In the genomic region with DNA sequence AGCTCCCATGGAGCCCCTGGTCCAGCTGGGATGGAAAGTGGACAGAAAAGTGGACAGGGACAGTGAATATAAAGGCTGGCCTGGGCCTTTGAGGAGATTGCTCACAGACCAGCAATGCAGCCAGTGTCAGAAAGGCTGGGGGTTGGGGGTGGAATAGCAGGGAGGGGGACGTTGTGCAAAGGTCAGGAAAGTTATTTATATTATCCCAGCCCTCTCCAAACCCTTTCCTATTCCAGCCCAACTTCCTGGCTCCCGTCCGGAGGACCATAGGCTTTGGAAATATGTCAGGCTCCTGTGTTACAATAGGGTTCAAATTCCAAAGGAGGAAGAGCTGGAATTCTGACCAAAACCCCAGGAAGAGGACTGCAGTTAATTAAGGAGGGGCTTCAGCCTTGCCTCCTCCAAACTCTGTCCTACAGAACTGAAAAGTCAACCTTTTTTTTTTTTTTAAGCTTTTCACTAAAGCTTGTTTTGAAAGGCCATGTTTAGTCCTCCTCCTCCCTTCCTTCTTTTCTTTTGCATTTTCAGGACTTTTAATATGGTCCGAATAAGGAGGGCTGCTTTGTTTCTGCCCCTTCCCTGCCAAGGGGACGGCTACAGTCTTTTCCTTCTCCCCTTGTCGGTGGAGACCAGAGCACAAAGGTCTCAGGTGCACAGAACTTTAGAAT, we compare ENCODE assay signal across 12 mouse cellular contexts. TPM values are rescaled to one million over a fixed set of nuclear protein-coding genes. Genes with fewer than 3 reads are reported as not detected.
DNase-seq lines count a peak whose midpoint lies in the region; ATAC-seq and TF ChIP-seq lines count a peak whose summit lies in the region.
"Had no signal": no experiment of that assay in that cellular context is flagged by ENCODE, and none has a peak within 500 bp of the region (broad histone marks: within the 10 kb centered on the region; RNA-seq: fewer than 3 reads in every experiment).

No protein-coding gene starts in this region.

- intact Hi-C loops in heart, postnatal 36 days (cut with DNase I), result no loop called here

- no peak for TF ChIP-seq CTCF in CH12.LX (conservative IDR thresholded peaks at IDR 0.05 in 1 of 2, IDR thresholded peaks at IDR 0.05 in 1 of 2; ENCODE audit: low read depth in 2 of 2, low read length in 2 of 2)

- no peaks in the 10 kb centered on the region for H3K79me2 ChIP-seq in CH12.LX (replicated peaks; ENCODE audit: control insufficient read depth, extremely low read depth, insufficient read depth, poor library complexity, severe bottlenecking)

- 53% methylated on average over 6 of the region's 6 CpGs for WGBS in heart, embryonic 10.5 days
- WGBS in heart, embryonic 14.5 days, result 31% methylated on average over 6 of the region's 6 CpGs
- WGBS in liver, embryonic 11.5 days, result 32% methylated on average over 6 of the region's 6 CpGs

- H3K4me2 ChIP-seq in CH12.LX (ENCODE audit: insufficient read depth, low read depth, poor library complexity, severe bottlenecking), result no peak overlapping the region
- H3K4me2 ChIP-seq in heart, embryonic 14.5 days (ENCODE audit: low read length), result no peak overlapping the region
- H3K4me2 ChIP-seq in liver, embryonic 11.5 days, result peak overlapping the region; percentile 7; the same call in 1 of the 2 replicates

- peaks cover 8% of the 10 kb centered on the region for H3K4me1 ChIP-seq in heart, embryonic 10.5 days
- no peaks in the 10 kb centered on the region for H3K4me1 ChIP-seq in CH12.LX (ENCODE audit: control insufficient read depth in 1 of 2, insufficient read depth in 2 of 2)
- H3K4me1 ChIP-seq in heart, embryonic 14.5 days (ENCODE audit: control insufficient read depth in 2 of 2, insufficient read depth in 2 of 2, low read length in 2 of 2), result peaks cover 6 to 7% of the 10 kb centered on the region in 2 experiments
- H3K4me1 ChIP-seq in liver, embryonic 11.5 days (replicated peaks; ENCODE audit: control insufficient read depth, insufficient read depth, low read length), result peaks cover 9% of the 10 kb centered on the region; the same call in 1 of the 2 replicates

- no peak overlapping the region for H3K4me3 ChIP-seq in heart, embryonic 10.5 days
- H3K4me3 ChIP-seq in CH12.LX (replicated peaks in 1 of 3; ENCODE audit: low read depth in 2 of 3, low read length in 2 of 3, poor library complexity in 1 of 3), result no peak overlapping the region
- no peak overlapping the region for H3K4me3 ChIP-seq in heart, embryonic 14.5 days (ENCODE audit: control insufficient read depth in 1 of 2, insufficient read depth in 1 of 2, low read depth in 1 of 2, low read length in 2 of 2)
- H3K4me3 ChIP-seq in liver, embryonic 11.5 days (ENCODE audit: low read depth, low read length), result no peak overlapping the region

- peak overlapping the region; percentile 62; the same call in 1 of the 2 replicates for H3K27ac ChIP-seq in heart, embryonic 10.5 days
- no peak overlapping the region for H3K27ac ChIP-seq in CH12.LX (ENCODE audit: insufficient read depth, low read depth)
- H3K27ac ChIP-seq in heart, embryonic 14.5 days (replicated peaks in 1 of 2; ENCODE audit: control insufficient read depth in 1 of 2, insufficient read depth in 1 of 2, low read depth in 2 of 2, low read length in 2 of 2), result peak overlapping the region; percentile 66 to 82
- peak overlapping the region; percentile 33 for H3K27ac ChIP-seq in liver, embryonic 11.5 days (ENCODE audit: low read depth, low read length)

- H3K36me3 ChIP-seq in heart, embryonic 10.5 days, result no peaks in the 10 kb centered on the region
- no peaks in the 10 kb centered on the region for H3K36me3 ChIP-seq in CH12.LX (replicated peaks in 1 of 2; ENCODE audit: control insufficient read depth in 1 of 2, insufficient read depth in 1 of 2, low read length in 1 of 2)
- H3K36me3 ChIP-seq in heart, embryonic 14.5 days (ENCODE audit: control insufficient read depth, insufficient read depth, low read length), result no peaks in the 10 kb centered on the region
- no peaks in the 10 kb centered on the region for H3K36me3 ChIP-seq in liver, embryonic 11.5 days (ENCODE audit: control insufficient read depth, insufficient read depth, low read length)

- no peaks in the 10 kb centered on the region for H3K27me3 ChIP-seq in heart, embryonic 10.5 days (ENCODE audit: insufficient read depth, poor library complexity, severe bottlenecking)
- peaks cover 9% of the 10 kb centered on the region for H3K27me3 ChIP-seq in CH12.LX (replicated peaks)
- H3K27me3 ChIP-seq in heart, embryonic 14.5 days (ENCODE audit: control insufficient read depth, insufficient read depth, low read length), result no peaks in the 10 kb centered on the region
- H3K27me3 ChIP-seq in liver, embryonic 11.5 days (replicated peaks; ENCODE audit: control insufficient read depth, insufficient read depth, low read length), result no peaks in the 10 kb centered on the region

- no peak overlapping the region for H3K9ac ChIP-seq in CH12.LX (ENCODE audit: insufficient read depth, low read depth)
- H3K9ac ChIP-seq in heart, embryonic 14.5 days (ENCODE audit: low read length), result no peak overlapping the region
- no peak overlapping the region for H3K9ac ChIP-seq in liver, embryonic 11.5 days (ENCODE audit: low read depth, low read length)

- in situ Hi-C loops in CH12.LX (cut with MboI; ENCODE audit: low pct_ligation_motif_present, low pct_unique_long_range_greater_than_20kb, low sequenced_read_pairs), result no loop called here

- no peak for TF ChIP-seq POLR2A in CH12.LX (IDR thresholded peaks at IDR 0.05; ENCODE audit: low read depth, low read length)

- no peaks in the 10 kb centered on the region for H3K9me3 ChIP-seq in heart, embryonic 10.5 days
- H3K9me3 ChIP-seq in CH12.LX (replicated peaks; ENCODE audit: low read length), result no peaks in the 10 kb centered on the region
- no peaks in the 10 kb centered on the region for H3K9me3 ChIP-seq in heart, embryonic 14.5 days (ENCODE audit: control insufficient read depth, low read length)
- H3K9me3 ChIP-seq in liver, embryonic 11.5 days (ENCODE audit: control insufficient read depth, low read length), result no peaks in the 10 kb centered on the region

- DNase-seq in heart, embryonic 10.5 days (ENCODE audit: low spot score), result no peak
- no peak for DNase-seq in heart, postnatal 36 days
- no peak for DNase-seq in CH12.LX (ENCODE audit: extremely low read depth)
- no peak for DNase-seq in liver, embryonic 11.5 days (ENCODE audit: low spot score)
- no peak for DNase-seq in frontal cortex, postnatal 14 days (ENCODE audit: low spot score in 2 of 2)
- no peak for DNase-seq in B cell, adult 2 months
- DNase-seq: adrenal gland, postnatal 25 days; gastrocnemius, postnatal 10 days had no signal

- TF ChIP-seq EP300 in CH12.LX (IDR thresholded peaks at IDR 0.05; ENCODE audit: low read length), result no peak

- no peak for TF ChIP-seq RAD21 in CH12.LX (IDR thresholded peaks at IDR 0.05; ENCODE audit: low read depth, low read length)

- ATAC-seq in heart, embryonic 14.5 days (ENCODE audit: insufficient number of reproducible peaks, insufficient read depth, low FRiP score, low read depth), result peak; percentile 21
- ATAC-seq in liver, embryonic 11.5 days (replicated peaks; ENCODE audit: low FRiP score), result peak; percentile 59
- ATAC-seq in activated CD4-positive, CD25-positive, alpha-beta regulatory T cell, adult 4 months, result no peak

- dilution Hi-C loops in CH12.LX (cut with MboI; ENCODE audit: extremely low pct_ligation_motif_present, extremely low pct_unique_long_range_greater_than_20kb, low sequenced_read_pairs), result no loop called here

TF ChIP-seq in CH12.LX, 34 proteins besides CTCF, POLR2A, EP300 and RAD21:
- TF ChIP-seq ZNF384 (IDR thresholded peaks at IDR 0.05; ENCODE audit: low read depth, low read length) (peak; percentile 56), TCF12 (IDR thresholded peaks at IDR 0.05; ENCODE audit: low read depth, low read length) (no peak)
TF ChIP-seq in CH12.LX: peak in this region for 1.

RNA-seq across cellular contexts. Expression of a gene that starts 7.4 kb away (rescaled TPM):
- 14.8 and 19.9 TPM in 2 replicates for polyA plus RNA-seq in heart, embryonic 10.5 days (2016; fragmentation: Nextera tagmentation; extraction: Ambion mirVana)
- total RNA-seq in heart, postnatal 36 days (2021), result 10 to 100 TPM; 29.2 to 32.6 TPM
- total RNA-seq in CH12.LX (2012; rRNA removed), result 0.29 and 0.30 TPM in 2 replicates
- 0.61 and 0.82 TPM in 2 replicates for total RNA-seq in CH12.LX (2014; rRNA removed)
- polyA plus RNA-seq in CH12.LX (2012; ENCODE audit: insufficient read length, low read depth), result 1.5 and 2.0 TPM in 2 replicates
- 18.0 and 18.7 TPM in 2 replicates for polyA plus RNA-seq in heart, embryonic 14.5 days (2014; fragmentation: Nextera tagmentation; extraction: Ambion mirVana)
- polyA plus RNA-seq in liver, embryonic 11.5 days (2014; fragmentation: Nextera tagmentation; extraction: Ambion mirVana), result 23.3 and 24.2 TPM in 2 replicates
- 1 to 10 TPM; 1.0 to 2.9 TPM for polyA plus RNA-seq in activated CD4-positive, CD25-positive, alpha-beta regulatory T cell, adult 4 months (2017; shearing (Covaris generic))

RNA-seq across cellular contexts. Expression of a gene that starts 34.7 kb away (rescaled TPM):
- polyA plus RNA-seq in heart, embryonic 10.5 days (2016; fragmentation: Nextera tagmentation; extraction: Ambion mirVana), result 14.4 and 15.6 TPM in 2 replicates
- 1 to 10 TPM; 6.7 to 8.6 TPM for total RNA-seq in heart, postnatal 36 days (2021)
- total RNA-seq in CH12.LX (2012; rRNA removed) (10.5 and 14.3 TPM in 2 replicates), CH12.LX (2014; rRNA removed) (22.9 and 24.6 TPM in 2 replicates)
- 29.9 and 32.6 TPM in 2 replicates for polyA plus RNA-seq in CH12.LX (2012; ENCODE audit: insufficient read length, low read depth)
- polyA plus RNA-seq in heart, embryonic 14.5 days (2014; fragmentation: Nextera tagmentation; extraction: Ambion mirVana), result 13.0 and 14.0 TPM in 2 replicates
- polyA plus RNA-seq in liver, embryonic 11.5 days (2014; fragmentation: Nextera tagmentation; extraction: Ambion mirVana), result 21.4 and 25.3 TPM in 2 replicates
- polyA plus RNA-seq in activated CD4-positive, CD25-positive, alpha-beta regulatory T cell, adult 4 months (2017; shearing (Covaris generic)), result 10 to 100 TPM; 23.5 to 32.3 TPM

RNA-seq across cellular contexts. Expression of a gene that starts 59.6 kb away (rescaled TPM):
- not detected in 2 replicates for polyA plus RNA-seq in heart, embryonic 10.5 days (2016; fragmentation: Nextera tagmentation; extraction: Ambion mirVana)
- total RNA-seq in heart, postnatal 36 days (2021), result not detected
- total RNA-seq in CH12.LX (2012; rRNA removed), result not detected in 2 replicates
- not detected in 2 replicates for total RNA-seq in CH12.LX (2014; rRNA removed)
- not detected in 2 replicates for polyA plus RNA-seq in CH12.LX (2012; ENCODE audit: insufficient read length, low read depth)
- not detected in 2 replicates for polyA plus RNA-seq in heart, embryonic 14.5 days (2014; fragmentation: Nextera tagmentation; extraction: Ambion mirVana)
- not detected in 2 replicates for polyA plus RNA-seq in liver, embryonic 11.5 days (2014; fragmentation: Nextera tagmentation; extraction: Ambion mirVana)
- not detected for polyA plus RNA-seq in activated CD4-positive, CD25-positive, alpha-beta regulatory T cell, adult 4 months (2017; shearing (Covaris generic))
- total RNA-seq: adrenal gland, postnatal 25 days; common myeloid progenitor, adult 5-6 weeks; gastrocnemius, postnatal 10 days; layer of hippocampus, postnatal 10 days had no signal
